Mouse (Mus musculus) small intestine, adult 2 months (tissue): Measurements from ENCODE around the gene Ppp1r8. TPM values are rescaled to one million over a fixed set of nuclear protein-coding genes. Genes with fewer than 3 reads are reported as not detected.

ENCODE experiments used
- H3K27ac ChIP-seq: fragments of 200-500 bp; 2 replicates; pipeline ENCODE4 v1.5.1; 2012; ENCODE audit warnings: low read depth, low read length, control low read depth, inconsistent platforms; ENCODE audit not compliant: insufficient read depth
- H3K27me3 ChIP-seq: fragments of 200-500 bp; 2 replicates; pipeline ENCODE4 v1.6.1; 2012; ENCODE audit warnings: mild to moderate bottlenecking, moderate library complexity, low read length, inconsistent platforms; ENCODE audit not compliant: control insufficient read depth, insufficient read depth
- H3K36me3 ChIP-seq: fragments of 200-500 bp; 2 replicates; pipeline ENCODE4 v1.6.1; 2012; ENCODE audit warnings: mild to moderate bottlenecking, low read length, control low read depth, inconsistent platforms; ENCODE audit not compliant: control insufficient read depth, insufficient read depth
- H3K4me1 ChIP-seq: fragments of 200-500 bp; 2 replicates; pipeline ENCODE4 v1.6.1; 2012; ENCODE audit warnings: low read length, inconsistent platforms, mixed read lengths; ENCODE audit not compliant: control insufficient read depth, insufficient read depth, insufficient read length
- H3K4me3 ChIP-seq: fragments of 200-500 bp; 2 replicates; pipeline ENCODE4 v1.5.1; 2012; ENCODE audit warnings: low read depth, mild to moderate bottlenecking, control low read depth, inconsistent platforms, low read length, moderate library complexity
- CTCF ChIP-seq: fragments of 200-500 bp; IDR thresholded peaks from 2 replicates; pipeline ENCODE4 v1.5.1; 2012; ENCODE audit warnings: low read depth, mild to moderate bottlenecking, control low read depth, inconsistent platforms, low read length, moderate library complexity, mixed read lengths; ENCODE audit not compliant: insufficient replicate concordance, insufficient read length; ENCODE audit errors: extremely low read depth
- POLR2A ChIP-seq: fragments of 200-500 bp; IDR thresholded peaks from 2 replicates; pipeline ENCODE4 v1.6.1; 2012; ENCODE audit warnings: low read depth, mild to moderate bottlenecking, control low read depth, inconsistent platforms, low read length, moderate library complexity
- WGBS: fragments of 180-500 bp; shearing (Covaris S2); methylation state at CpG from one replicate; pipeline ENCODE4 v1.1.7; 2018; 5-methylcytosine and 5-hydroxymethylcytosine counted together
- polyA plus RNA-seq: library from polyadenylated mRNA; depleted of rRNA; stranded (reverse); fragments of >200 nt; gene quantifications from 2 replicates; pipeline ENCODE4 v1.2.3, GENCODE M21; 2012

The Ppp1r8 gene
- polyA plus RNA-seq, 1 experiment: 15.6 TPM

DNA sequence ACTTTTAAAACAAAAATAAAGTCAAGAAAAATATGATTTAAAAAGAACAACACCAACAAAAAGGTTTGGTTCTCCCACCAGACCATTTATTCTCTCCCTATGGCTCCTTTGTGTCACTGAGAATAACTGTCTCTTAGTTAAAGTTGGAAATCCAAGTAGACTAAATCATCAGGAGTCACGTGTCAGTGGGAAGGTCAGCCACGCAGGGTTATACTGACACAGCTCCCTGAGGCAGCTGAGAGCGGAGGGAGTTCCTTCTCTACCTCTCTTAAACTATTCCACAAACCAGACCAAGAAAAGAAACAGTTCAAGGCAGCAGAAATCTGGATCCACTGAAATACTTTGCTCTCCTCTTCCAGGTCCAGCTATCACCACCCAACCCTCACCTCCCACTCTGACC is 28.1 kb upstream of the Ppp1r8 start:
- no peak overlapping the region for H3K27ac ChIP-seq
- no peak for TF ChIP-seq CTCF
- TF ChIP-seq POLR2A: no peak
- peaks cover 44% of the 10 kb centered on the region for H3K36me3 ChIP-seq
- H3K4me3 ChIP-seq: no peak overlapping the region
- H3K27me3 ChIP-seq: no peaks in the 10 kb centered on the region
- H3K4me1 ChIP-seq: peaks cover 19% of the 10 kb centered on the region
- WGBS: 97% methylated on average over 3 of the region's 3 CpGs

- Histone ChIP-seq H3K4me3 (no peak overlapping the region), H3K4me1 (no peaks in the 10 kb centered on the region; the same call in 1 of the 2 replicates), H3K36me3 (peaks cover 61% of the 10 kb centered on the region), H3K27ac (no peak overlapping the region), H3K27me3 (no peaks in the 10 kb centered on the region)
- WGBS: 67% methylated on average over 2 of the region's 2 CpGs
- TF ChIP-seq POLR2A: no peak
- no peak for TF ChIP-seq CTCF
These were observed 21.9 kb upstream of the Ppp1r8 start for GRCm38 (mm10) chr4:132864856-132865255.

GRCm38 (mm10) chr4:132863012-132863411 is 20.0 kb upstream of the Ppp1r8 start:
- Histone ChIP-seq H3K36me3 (peaks cover 60% of the 10 kb centered on the region), H3K27ac (no peak overlapping the region), H3K27me3 (no peaks in the 10 kb centered on the region), H3K4me3 (no peak overlapping the region), H3K4me1 (no peaks in the 10 kb centered on the region; the same call in 1 of the 2 replicates)
- 32% methylated on average over 13 of the region's 13 CpGs for WGBS
- TF ChIP-seq POLR2A (no peak), CTCF (no peak)

- Histone ChIP-seq H3K27ac (no peak overlapping the region), H3K4me3 (no peak overlapping the region), H3K36me3 (peaks cover 61% of the 10 kb centered on the region), H3K27me3 (no peaks in the 10 kb centered on the region), H3K4me1 (no peaks in the 10 kb centered on the region; the same call in 1 of the 2 replicates)
- TF ChIP-seq CTCF (no peak), POLR2A (no peak)
- WGBS: 95% methylated on average over 1 of the region's 1 CpGs
These were observed 17.9 kb upstream of the Ppp1r8 start for GRCm38 (mm10) chr4:132860880-132861279.

GRCm38 (mm10) chr4:132843705-132844071 is 719 bp upstream of the Ppp1r8 start:
- 76% methylated on average over 1 of the region's 1 CpGs for WGBS
- TF ChIP-seq CTCF: no peak
- no peak for TF ChIP-seq POLR2A
- Histone ChIP-seq H3K36me3 (peaks cover 7% of the 10 kb centered on the region), H3K4me1 (no peaks in the 10 kb centered on the region), H3K27me3 (no peaks in the 10 kb centered on the region), H3K27ac (no peak overlapping the region), H3K4me3 (no peak overlapping the region)

- WGBS: under 1% methylated on average over 30 of the region's 30 CpGs
- Histone ChIP-seq H3K27ac (no peak overlapping the region), H3K36me3 (peaks cover 9% of the 10 kb centered on the region), H3K4me1 (no peaks in the 10 kb centered on the region), H3K27me3 (no peaks in the 10 kb centered on the region), H3K4me3 (peak overlapping the region; percentile 77)
- TF ChIP-seq POLR2A: no peak
- TF ChIP-seq CTCF: no peak
These were observed 575 bp downstream of the Ppp1r8 start for GRCm38 (mm10) chr4:132842281-132842906.

DNA sequence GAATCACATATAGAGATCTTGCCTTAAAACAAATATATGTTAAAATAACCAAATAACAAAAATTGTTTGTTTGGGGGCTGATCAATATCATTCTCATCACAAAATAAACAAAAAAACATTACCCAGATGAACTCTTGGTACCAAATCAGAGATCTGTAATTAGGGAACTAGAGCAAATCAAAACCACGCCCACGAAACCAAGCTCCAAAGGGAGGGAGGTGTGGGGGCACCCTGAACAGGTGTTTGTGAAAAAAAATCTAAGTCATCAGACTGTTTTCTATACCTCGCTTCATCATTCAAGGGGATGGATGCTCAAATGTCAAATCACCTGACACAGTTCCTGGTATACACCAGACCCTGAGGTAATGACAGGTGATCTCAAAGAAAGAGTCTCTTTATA is 1.5 kb downstream of the Ppp1r8 start:
- TF ChIP-seq POLR2A (no peak), CTCF (no peak)
- WGBS: 45% methylated on average over 3 of the region's 3 CpGs
- H3K4me1 ChIP-seq: no peaks in the 10 kb centered on the region
- H3K4me3 ChIP-seq: no peak overlapping the region
- H3K36me3 ChIP-seq: peaks cover 14% of the 10 kb centered on the region
- no peak overlapping the region for H3K27ac ChIP-seq
- H3K27me3 ChIP-seq: no peaks in the 10 kb centered on the region
